Mouse (Mus musculus): ENCODE results near the gene Kcnmb4. TPM values are rescaled to one million over a fixed set of nuclear protein-coding genes. Genes with fewer than 3 reads are reported as not detected.
A peak's percentile ranks its signal among the peaks of the same experiment; 100 is the strongest.

Kcnmb4 gene
- polyA plus RNA-seq, 1 experiment from 2014 or later: 4.3 TPM

- Histone ChIP-seq H3K9ac (ENCODE audit: low read length) (no peak overlapping the region), H3K36me3 (ENCODE audit: control insufficient read depth, insufficient read depth, low read length) (no peaks in the 10 kb centered on the region), H3K4me3 (replicated peaks; ENCODE audit: low read length) (no peak overlapping the region), H3K9me3 (replicated peaks; ENCODE audit: control insufficient read depth, low read length) (no peaks in the 10 kb centered on the region), H3K27ac (ENCODE audit: low read length) (no peak overlapping the region), H3K4me2 (ENCODE audit: low read depth, low read length) (no peak overlapping the region), H3K27me3 (ENCODE audit: control insufficient read depth, insufficient read depth, low read length) (no peaks in the 10 kb centered on the region), H3K4me1 (ENCODE audit: control insufficient read depth, insufficient read depth, low read length) (no peaks in the 10 kb centered on the region)
- no peak for ATAC-seq (ENCODE audit: insufficient read depth, low FRiP score)
- WGBS: 75% methylated on average over 6 of the region's 6 CpGs
Measured at GRCm38 (mm10) chr10:116402742-116403425, 70.8 kb downstream of the Kcnmb4 start.

GRCm38 (mm10) chr10:116397973-116398372, 75.7 kb downstream of the Kcnmb4 start:
- Histone ChIP-seq H3K4me3 (replicated peaks; ENCODE audit: low read length) (0 out of 2 replicates have a peak overlapping the region, but pooled peaks have one; percentile 8), H3K36me3 (ENCODE audit: control insufficient read depth, insufficient read depth, low read length) (no peaks in the 10 kb centered on the region), H3K9ac (ENCODE audit: low read length) (no peak overlapping the region), H3K27me3 (ENCODE audit: control insufficient read depth, insufficient read depth, low read length) (no peaks in the 10 kb centered on the region), H3K27ac (ENCODE audit: low read length) (no peak overlapping the region), H3K4me1 (ENCODE audit: control insufficient read depth, insufficient read depth, low read length) (no peaks in the 10 kb centered on the region; the same call in 1 of the 2 replicates), H3K9me3 (replicated peaks; ENCODE audit: control insufficient read depth, low read length) (no peaks in the 10 kb centered on the region), H3K4me2 (ENCODE audit: low read depth, low read length) (0 out of 2 replicates have a peak overlapping the region, but pooled peaks have one; percentile 25)
- WGBS: 49% methylated on average over 12 of the region's 12 CpGs
- no peak for ATAC-seq (ENCODE audit: insufficient read depth, low FRiP score)

GRCm38 (mm10) chr10:116397573-116397972, 76.1 kb downstream of the Kcnmb4 start:
- H3K9ac ChIP-seq (ENCODE audit: low read length): no peak overlapping the region
- H3K9me3 ChIP-seq (replicated peaks; ENCODE audit: control insufficient read depth, low read length): no peaks in the 10 kb centered on the region
- H3K36me3 ChIP-seq (ENCODE audit: control insufficient read depth, insufficient read depth, low read length): no peaks in the 10 kb centered on the region
- 34% methylated on average over 14 of the region's 14 CpGs for WGBS
- peak overlapping the region; percentile 25 for H3K4me2 ChIP-seq (ENCODE audit: low read depth, low read length)
- no peaks in the 10 kb centered on the region; the same call in 1 of the 2 replicates for H3K4me1 ChIP-seq (ENCODE audit: control insufficient read depth, insufficient read depth, low read length)
- 0 out of 2 replicates have a peak overlapping the region, but pooled peaks have one; percentile 8 for H3K4me3 ChIP-seq (replicated peaks; ENCODE audit: low read length)
- H3K27me3 ChIP-seq (ENCODE audit: control insufficient read depth, insufficient read depth, low read length): no peaks in the 10 kb centered on the region
- ATAC-seq (ENCODE audit: insufficient read depth, low FRiP score): no peak
- no peak overlapping the region for H3K27ac ChIP-seq (ENCODE audit: low read length)

- no peaks in the 10 kb centered on the region for H3K27me3 ChIP-seq (ENCODE audit: control insufficient read depth, insufficient read depth, low read length)
- no peaks in the 10 kb centered on the region; the same call in 1 of the 2 replicates for H3K4me1 ChIP-seq (ENCODE audit: control insufficient read depth, insufficient read depth, low read length)
- ATAC-seq (ENCODE audit: insufficient read depth, low FRiP score): no peak
- no peaks in the 10 kb centered on the region for H3K9me3 ChIP-seq (replicated peaks; ENCODE audit: control insufficient read depth, low read length)
- H3K9ac ChIP-seq (ENCODE audit: low read length): no peak overlapping the region
- no peaks in the 10 kb centered on the region for H3K36me3 ChIP-seq (ENCODE audit: control insufficient read depth, insufficient read depth, low read length)
- no peak overlapping the region for H3K4me3 ChIP-seq (replicated peaks; ENCODE audit: low read length)
- no peak overlapping the region for H3K4me2 ChIP-seq (ENCODE audit: low read depth, low read length)
- no peak overlapping the region for H3K27ac ChIP-seq (ENCODE audit: low read length)
- WGBS: 88% methylated on average over 13 of the region's 13 CpGs
Measured at GRCm38 (mm10) chr10:116396966-116397365, 76.7 kb downstream of the Kcnmb4 start.

GRCm38 (mm10) chr10:116396279-116396678, 77.4 kb downstream of the Kcnmb4 start:
- H3K27ac ChIP-seq (ENCODE audit: low read length): no peak overlapping the region
- H3K4me2 ChIP-seq (ENCODE audit: low read depth, low read length): no peak overlapping the region
- no peak overlapping the region for H3K9ac ChIP-seq (ENCODE audit: low read length)
- no peaks in the 10 kb centered on the region; the same call in 1 of the 2 replicates for H3K4me1 ChIP-seq (ENCODE audit: control insufficient read depth, insufficient read depth, low read length)
- H3K9me3 ChIP-seq (replicated peaks; ENCODE audit: control insufficient read depth, low read length): no peaks in the 10 kb centered on the region
- no peaks in the 10 kb centered on the region for H3K27me3 ChIP-seq (ENCODE audit: control insufficient read depth, insufficient read depth, low read length)
- no peak overlapping the region for H3K4me3 ChIP-seq (replicated peaks; ENCODE audit: low read length)
- ATAC-seq (ENCODE audit: insufficient read depth, low FRiP score): no peak
- 71% methylated on average over 5 of the region's 5 CpGs for WGBS
- no peaks in the 10 kb centered on the region for H3K36me3 ChIP-seq (ENCODE audit: control insufficient read depth, insufficient read depth, low read length)

GRCm38 (mm10) chr10:116394585-116394984, 79.1 kb downstream of the Kcnmb4 start:
- 30% methylated on average over 4 of the region's 4 CpGs for WGBS
- H3K27me3 ChIP-seq (ENCODE audit: control insufficient read depth, insufficient read depth, low read length): no peaks in the 10 kb centered on the region
- no peak for ATAC-seq (ENCODE audit: insufficient read depth, low FRiP score)
- H3K36me3 ChIP-seq (ENCODE audit: control insufficient read depth, insufficient read depth, low read length): no peaks in the 10 kb centered on the region
- no peak overlapping the region for H3K27ac ChIP-seq (ENCODE audit: low read length)
- H3K4me3 ChIP-seq (replicated peaks; ENCODE audit: low read length): no peak overlapping the region
- no peaks in the 10 kb centered on the region; the same call in 1 of the 2 replicates for H3K4me1 ChIP-seq (ENCODE audit: control insufficient read depth, insufficient read depth, low read length)
- no peak overlapping the region for H3K4me2 ChIP-seq (ENCODE audit: low read depth, low read length)
- H3K9me3 ChIP-seq (replicated peaks; ENCODE audit: control insufficient read depth, low read length): no peaks in the 10 kb centered on the region
- no peak overlapping the region for H3K9ac ChIP-seq (ENCODE audit: low read length)

- no peak for ATAC-seq (ENCODE audit: insufficient read depth, low FRiP score)
- Histone ChIP-seq H3K9me3 (replicated peaks; ENCODE audit: control insufficient read depth, low read length) (no peaks in the 10 kb centered on the region), H3K27ac (ENCODE audit: low read length) (no peak overlapping the region), H3K36me3 (ENCODE audit: control insufficient read depth, insufficient read depth, low read length) (no peaks in the 10 kb centered on the region), H3K27me3 (ENCODE audit: control insufficient read depth, insufficient read depth, low read length) (no peaks in the 10 kb centered on the region), H3K4me3 (replicated peaks; ENCODE audit: low read length) (no peak overlapping the region), H3K9ac (ENCODE audit: low read length) (no peak overlapping the region), H3K4me1 (ENCODE audit: control insufficient read depth, insufficient read depth, low read length) (no peaks in the 10 kb centered on the region; the same call in 1 of the 2 replicates), H3K4me2 (ENCODE audit: low read depth, low read length) (no peak overlapping the region)
- 67% methylated on average over 9 of the region's 9 CpGs for WGBS
Measured at GRCm38 (mm10) chr10:116393790-116394475, 79.7 kb downstream of the Kcnmb4 start.

- Histone ChIP-seq H3K27me3 (ENCODE audit: control insufficient read depth, insufficient read depth, low read length) (no peaks in the 10 kb centered on the region), H3K9ac (ENCODE audit: low read length) (no peak overlapping the region), H3K4me3 (replicated peaks; ENCODE audit: low read length) (no peak overlapping the region), H3K4me1 (ENCODE audit: control insufficient read depth, insufficient read depth, low read length) (no peaks in the 10 kb centered on the region), H3K4me2 (ENCODE audit: low read depth, low read length) (no peak overlapping the region), H3K27ac (ENCODE audit: low read length) (no peak overlapping the region), H3K9me3 (replicated peaks; ENCODE audit: control insufficient read depth, low read length) (no peaks in the 10 kb centered on the region), H3K36me3 (ENCODE audit: control insufficient read depth, insufficient read depth, low read length) (no peaks in the 10 kb centered on the region)
- no peak for ATAC-seq (ENCODE audit: insufficient read depth, low FRiP score)
- 41% methylated on average over 6 of the region's 6 CpGs for WGBS
Measured at GRCm38 (mm10) chr10:116388840-116389239, 84.8 kb downstream of the Kcnmb4 start.

- no peaks in the 10 kb centered on the region for H3K36me3 ChIP-seq (ENCODE audit: control insufficient read depth, insufficient read depth, low read length)
- 28% methylated on average over 7 of the region's 7 CpGs for WGBS
- no peak for ATAC-seq (ENCODE audit: insufficient read depth, low FRiP score)
- no peak overlapping the region for H3K4me2 ChIP-seq (ENCODE audit: low read depth, low read length)
- no peak overlapping the region for H3K27ac ChIP-seq (ENCODE audit: low read length)
- H3K9ac ChIP-seq (ENCODE audit: low read length): no peak overlapping the region
- H3K4me1 ChIP-seq (ENCODE audit: control insufficient read depth, insufficient read depth, low read length): no peaks in the 10 kb centered on the region
- H3K4me3 ChIP-seq (replicated peaks; ENCODE audit: low read length): no peak overlapping the region
- no peaks in the 10 kb centered on the region for H3K27me3 ChIP-seq (ENCODE audit: control insufficient read depth, insufficient read depth, low read length)
- H3K9me3 ChIP-seq (replicated peaks; ENCODE audit: control insufficient read depth, low read length): no peaks in the 10 kb centered on the region
Measured at GRCm38 (mm10) chr10:116386391-116386885, 87.2 kb downstream of the Kcnmb4 start.

Data from stomach, embryonic 16.5 days (tissue).